Mouse (Mus musculus): ENCODE measurements around the gene Fkbp11. TPM values are rescaled to one million over a fixed set of nuclear protein-coding genes. Genes with fewer than 3 reads are reported as not detected.
A peak's percentile ranks its signal among the peaks of the same experiment; 100 is the strongest.
"Not testable (repeated sequence)": the region's sequence is repeated elsewhere in the genome, so short reads cannot be mapped to it uniquely, and the experiment has no call there.

Fkbp11 gene
- polyA plus RNA-seq, 1 experiment from 2014 or later = 5.7 TPM

DNA sequence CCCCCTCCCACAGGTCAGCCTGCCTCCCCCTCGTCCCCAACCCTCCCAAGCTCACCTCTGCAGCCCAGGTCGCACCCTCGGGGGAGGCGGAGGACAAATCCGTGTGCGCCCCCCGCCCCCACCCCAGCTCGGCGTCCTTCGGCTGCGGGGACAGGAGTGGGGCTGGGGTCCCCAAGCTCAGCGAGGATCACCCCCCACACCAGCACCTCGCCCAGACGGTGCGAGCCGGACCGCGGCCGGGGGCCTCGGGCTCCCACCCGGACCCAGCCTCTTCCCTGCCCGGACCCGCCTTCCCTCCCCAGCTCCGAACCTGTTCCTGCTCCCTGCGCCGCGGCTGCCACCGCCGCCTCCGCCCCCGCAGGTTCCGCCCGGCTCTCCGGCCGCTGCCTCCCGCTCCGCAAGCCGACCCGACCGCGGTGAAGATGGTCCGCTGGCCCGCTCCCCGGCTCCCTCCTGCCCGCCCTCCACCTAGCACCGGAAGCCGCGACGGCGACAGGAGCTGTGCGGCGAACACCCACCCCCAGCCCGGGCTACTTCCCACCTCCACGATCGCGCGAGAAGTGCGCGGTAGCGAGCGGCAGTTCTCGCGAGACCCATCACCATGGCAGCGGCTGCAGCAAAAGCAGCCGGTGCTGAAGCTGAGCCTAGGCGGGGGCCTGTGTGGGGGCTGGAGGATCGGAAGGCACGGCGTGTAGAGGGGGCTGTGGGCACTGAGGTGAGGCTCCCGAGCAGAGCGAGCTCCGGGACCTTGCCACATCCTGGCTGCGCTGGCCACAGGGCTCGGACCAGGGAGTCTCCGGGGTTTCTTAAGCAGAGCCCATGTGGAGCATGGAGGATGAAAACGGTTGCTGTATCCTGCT lies 34.9 kb upstream of the Fkbp11 start, which contains the start of gene Arf3:
Arf3 (minus strand) TSS at position 545 of the 860 bp plus-strand sequence.
- H3K27ac ChIP-seq (replicated peaks) = peak within 1 kb of the TSS; percentile 94
- peak within 1 kb of the TSS; percentile 96 for H3K9ac ChIP-seq
- peaks cover 28% of the 10 kb centered on the region for H3K4me1 ChIP-seq (replicated peaks)
- ATAC-seq (ENCODE audit: low FRiP score, low read depth) = peak; percentile 97
- WGBS = under 1% methylated on average over 64 of the region's 76 CpGs
- peak within 1 kb of the TSS; percentile 76 for H3K4me2 ChIP-seq
- no peaks in the 10 kb centered on the region for H3K9me3 ChIP-seq
- H3K27me3 ChIP-seq = peaks cover 15% of the 10 kb centered on the region; the same call in 1 of the 2 replicates
- H3K36me3 ChIP-seq = peaks cover 20% of the 10 kb centered on the region
- peak within 1 kb of the TSS; percentile 95 for H3K4me3 ChIP-seq

- Histone ChIP-seq H3K27me3 (peaks cover 14% of the 10 kb centered on the region; the same call in 1 of the 2 replicates), H3K4me2 (peak overlapping the region; percentile 76), H3K36me3 (peaks cover 20% of the 10 kb centered on the region), H3K4me3 (peak overlapping the region; percentile 95), H3K9ac (peak overlapping the region; percentile 96), H3K9me3 (no peaks in the 10 kb centered on the region), H3K27ac (replicated peaks) (peak overlapping the region; percentile 94), H3K4me1 (replicated peaks) (peaks cover 28% of the 10 kb centered on the region)
- ATAC-seq (ENCODE audit: low FRiP score, low read depth) = peak; percentile 67
- under 1% methylated on average over 20 of the region's 24 CpGs for WGBS
These were observed 34.2 kb upstream of the Fkbp11 start for GRCm38 (mm10) chr15:98762201-98762621.

GRCm38 (mm10) chr15:98754125-98754524 lies 26.1 kb upstream of the Fkbp11 start:
- ATAC-seq (ENCODE audit: low FRiP score, low read depth) = no peak
- peaks cover 10% of the 10 kb centered on the region for H3K36me3 ChIP-seq
- H3K9ac ChIP-seq = no peak overlapping the region
- H3K9me3 ChIP-seq = no peaks in the 10 kb centered on the region
- no peak overlapping the region for H3K4me3 ChIP-seq
- 88% methylated on average over 2 of the region's 2 CpGs for WGBS
- no peaks in the 10 kb centered on the region for H3K27me3 ChIP-seq
- no peak overlapping the region for H3K27ac ChIP-seq (replicated peaks)
- H3K4me2 ChIP-seq = no peak overlapping the region
- H3K4me1 ChIP-seq (replicated peaks) = peaks cover 7% of the 10 kb centered on the region; the same call in 1 of the 2 replicates

DNA sequence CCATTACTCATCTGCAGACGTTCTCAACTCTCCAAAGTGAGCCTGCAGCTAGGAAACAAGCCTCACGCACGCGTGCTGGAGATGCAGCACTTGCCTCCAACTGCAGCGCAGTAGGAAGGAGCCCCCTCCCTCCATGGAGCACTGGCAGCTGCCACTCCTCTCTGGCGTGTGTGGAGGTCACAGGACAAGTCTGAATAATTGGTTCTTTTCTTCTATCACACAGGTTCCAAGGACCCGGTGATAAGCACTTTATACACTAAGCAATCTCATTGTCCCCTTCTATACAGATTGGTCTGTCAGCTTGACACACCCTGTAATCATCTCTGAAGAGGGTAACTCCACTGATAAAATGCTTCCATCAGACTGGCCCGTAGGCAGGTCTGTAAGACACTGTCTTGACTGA lies 25.0 kb upstream of the Fkbp11 start:
- H3K4me2 ChIP-seq = no peak overlapping the region
- no peaks in the 10 kb centered on the region for H3K27me3 ChIP-seq
- no peak overlapping the region for H3K27ac ChIP-seq (replicated peaks)
- no peak overlapping the region for H3K9ac ChIP-seq
- WGBS = 71% methylated on average over 8 of the region's 8 CpGs
- peaks cover 7% of the 10 kb centered on the region; the same call in 1 of the 2 replicates for H3K4me1 ChIP-seq (replicated peaks)
- ATAC-seq (ENCODE audit: low FRiP score, low read depth) = 0 out of 2 replicates have a peak, but pooled peaks have one; percentile 19
- no peaks in the 10 kb centered on the region for H3K9me3 ChIP-seq
- no peak overlapping the region for H3K4me3 ChIP-seq
- no peaks in the 10 kb centered on the region for H3K36me3 ChIP-seq

- Histone ChIP-seq H3K9me3 (no peaks in the 10 kb centered on the region), H3K27me3 (no peaks in the 10 kb centered on the region), H3K36me3 (no peaks in the 10 kb centered on the region), H3K4me1 (replicated peaks) (no peaks in the 10 kb centered on the region), H3K4me3 (no peak overlapping the region), H3K9ac (no peak overlapping the region), H3K4me2 (no peak overlapping the region), H3K27ac (replicated peaks) (no peak overlapping the region)
- 96% methylated on average over 2 of the region's 2 CpGs for WGBS
- no peak for ATAC-seq (ENCODE audit: low FRiP score, low read depth)
These were observed 21.1 kb upstream of the Fkbp11 start for GRCm38 (mm10) chr15:98749093-98749492.

DNA sequence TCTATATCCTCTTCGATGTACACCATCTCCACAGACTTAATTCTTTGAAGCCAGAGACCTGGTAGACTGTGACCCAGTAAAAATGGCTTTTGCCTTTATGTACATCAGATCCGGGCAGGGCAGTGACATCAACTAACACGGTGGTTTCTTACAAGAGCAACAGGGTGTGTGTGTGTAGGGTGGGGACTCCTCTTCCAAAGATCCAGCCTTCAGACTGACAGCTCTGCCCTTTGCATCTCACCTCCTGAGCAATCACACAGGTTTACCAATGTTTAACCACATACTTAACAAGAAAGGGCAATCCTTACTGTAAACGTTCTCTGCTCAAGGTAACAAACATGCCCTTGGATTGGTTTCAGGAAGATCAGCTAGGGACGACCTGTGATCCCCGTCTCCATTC lies 19.3 kb upstream of the Fkbp11 start:
- Histone ChIP-seq H3K4me1 (replicated peaks) (no peaks in the 10 kb centered on the region), H3K27ac (replicated peaks) (no peak overlapping the region), H3K9me3 (no peaks in the 10 kb centered on the region), H3K9ac (no peak overlapping the region), H3K4me3 (no peak overlapping the region), H3K4me2 (no peak overlapping the region), H3K36me3 (peaks cover 4% of the 10 kb centered on the region; the same call in 1 of the 2 replicates), H3K27me3 (no peaks in the 10 kb centered on the region)
- WGBS = 89% methylated on average over 6 of the region's 6 CpGs
- ATAC-seq (ENCODE audit: low FRiP score, low read depth) = no peak

GRCm38 (mm10) chr15:98746344-98746965 lies 18.5 kb upstream of the Fkbp11 start:
- 88% methylated on average over 10 of the region's 10 CpGs for WGBS
- Histone ChIP-seq H3K27ac (replicated peaks) (no peak overlapping the region), H3K4me1 (replicated peaks) (no peaks in the 10 kb centered on the region), H3K9me3 (no peaks in the 10 kb centered on the region), H3K9ac (no peak overlapping the region), H3K36me3 (peaks cover 9% of the 10 kb centered on the region), H3K4me3 (no peak overlapping the region), H3K4me2 (no peak overlapping the region), H3K27me3 (no peaks in the 10 kb centered on the region)
- no peak for ATAC-seq (ENCODE audit: low FRiP score, low read depth)

GRCm38 (mm10) chr15:98743863-98744262 lies 15.9 kb upstream of the Fkbp11 start:
- H3K4me3 ChIP-seq; H3K27me3 ChIP-seq; H3K9me3 ChIP-seq; H3K4me1 ChIP-seq (replicated peaks); ATAC-seq (ENCODE audit: low FRiP score, low read depth); H3K4me2 ChIP-seq; H3K27ac ChIP-seq (replicated peaks); H3K9ac ChIP-seq: not testable (repeated sequence)
- WGBS = 97% methylated on average over 3 of the region's 3 CpGs
- peaks cover 34% of the 10 kb centered on the region for H3K36me3 ChIP-seq

- no peaks in the 10 kb centered on the region for H3K4me1 ChIP-seq (replicated peaks)
- H3K27ac ChIP-seq (replicated peaks) = no peak overlapping the region
- peaks cover 38% of the 10 kb centered on the region for H3K36me3 ChIP-seq
- H3K27me3 ChIP-seq = no peaks in the 10 kb centered on the region
- H3K4me3 ChIP-seq = no peak overlapping the region
- H3K9ac ChIP-seq = no peak overlapping the region
- ATAC-seq (ENCODE audit: low FRiP score, low read depth) = no peak
- no peak overlapping the region for H3K4me2 ChIP-seq
- no peaks in the 10 kb centered on the region for H3K9me3 ChIP-seq
- 83% methylated on average over 8 of the region's 8 CpGs for WGBS
These were observed 14.9 kb upstream of the Fkbp11 start for GRCm38 (mm10) chr15:98742766-98743428.

- no peak for ATAC-seq (ENCODE audit: low FRiP score, low read depth)
- Histone ChIP-seq H3K9me3 (no peaks in the 10 kb centered on the region), H3K4me3 (no peak overlapping the region), H3K4me2 (no peak overlapping the region), H3K36me3 (peaks cover 57% of the 10 kb centered on the region), H3K4me1 (replicated peaks) (no peaks in the 10 kb centered on the region), H3K27me3 (no peaks in the 10 kb centered on the region), H3K27ac (replicated peaks) (no peak overlapping the region), H3K9ac (no peak overlapping the region)
- WGBS = 88% methylated on average over 8 of the region's 8 CpGs
These were observed 12.2 kb upstream of the Fkbp11 start for GRCm38 (mm10) chr15:98740219-98740618.

DNA sequence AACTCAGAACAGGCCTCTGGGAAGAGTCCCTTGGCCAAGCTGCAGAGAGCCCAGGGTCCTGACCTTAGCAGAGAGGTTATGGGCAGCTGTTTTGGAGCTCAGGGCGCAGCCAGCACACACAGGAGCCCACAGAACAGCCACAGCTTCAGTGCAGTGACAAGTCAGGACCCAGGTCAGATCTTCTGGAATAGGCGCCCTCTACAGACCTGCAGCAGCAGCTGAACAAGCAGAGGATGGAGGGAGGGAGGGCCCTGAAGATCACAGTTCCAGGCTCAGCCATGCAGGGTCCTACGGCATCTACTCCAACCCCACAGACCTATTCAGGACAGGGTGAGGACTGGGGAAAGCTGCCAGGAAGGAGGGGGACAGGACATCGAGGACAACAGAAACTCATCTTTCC lies 10.8 kb upstream of the Fkbp11 start:
- Histone ChIP-seq H3K36me3 (peaks cover 59% of the 10 kb centered on the region), H3K9me3 (no peaks in the 10 kb centered on the region), H3K4me1 (replicated peaks) (no peaks in the 10 kb centered on the region), H3K27ac (replicated peaks) (no peak overlapping the region), H3K4me3 (no peak overlapping the region), H3K27me3 (no peaks in the 10 kb centered on the region), H3K9ac (no peak overlapping the region), H3K4me2 (no peak overlapping the region)
- WGBS = 63% methylated on average over 4 of the region's 4 CpGs
- 0 out of 2 replicates have a peak, but pooled peaks have one; percentile 19 for ATAC-seq (ENCODE audit: low FRiP score, low read depth)

DNA sequence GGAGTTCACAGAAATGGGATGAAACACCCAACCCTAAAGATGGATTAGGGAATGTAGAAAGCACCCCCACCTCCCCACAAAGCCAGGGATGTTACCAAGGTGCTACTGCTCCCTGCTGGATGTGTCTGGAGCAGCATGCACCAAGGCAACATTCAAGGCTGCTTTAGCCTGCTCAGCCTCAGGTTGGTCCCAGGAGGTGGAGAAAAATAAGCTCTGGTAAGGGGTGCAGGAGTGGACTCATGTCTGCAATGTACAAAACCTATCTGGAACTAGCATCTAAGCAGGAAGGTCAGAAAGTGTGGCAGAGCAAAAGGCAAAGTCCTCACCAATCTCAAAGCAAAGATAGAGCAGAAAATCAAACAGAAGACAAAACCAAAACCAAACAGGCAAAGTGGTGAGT lies 9.9 kb upstream of the Fkbp11 start:
- no peaks in the 10 kb centered on the region for H3K9me3 ChIP-seq
- no peak overlapping the region for H3K9ac ChIP-seq
- no peaks in the 10 kb centered on the region for H3K4me1 ChIP-seq (replicated peaks)
- no peak overlapping the region for H3K27ac ChIP-seq (replicated peaks)
- no peak for ATAC-seq (ENCODE audit: low FRiP score, low read depth)
- no peak overlapping the region for H3K4me2 ChIP-seq
- H3K4me3 ChIP-seq = no peak overlapping the region
- H3K27me3 ChIP-seq = no peaks in the 10 kb centered on the region
- peaks cover 59% of the 10 kb centered on the region for H3K36me3 ChIP-seq

Measured in hindbrain, embryonic 15.5 days (tissue).